Mouse (Mus musculus) testis, adult 2 months (tissue): Measurements from ENCODE around the gene Acer1.

Experiments used
- CTCF ChIP-seq: fragments of 200-500 bp; IDR thresholded peaks from 2 replicates; pipeline ENCODE4 v1.5.1; 2012; ENCODE audit warnings: low read depth, mild to moderate bottlenecking, inconsistent platforms, low read length, moderate library complexity; ENCODE audit not compliant: control insufficient read depth, insufficient read depth, insufficient replicate concordance
- POLR2A ChIP-seq: fragments of 200-500 bp; IDR thresholded peaks from 2 replicates; pipeline ENCODE4 v1.6.1; 2012; ENCODE audit warnings: low read depth, mild to moderate bottlenecking, inconsistent platforms, low read length, moderate library complexity; ENCODE audit not compliant: control insufficient read depth

GRCm38 (mm10) chr17:56984886-56985285 lies 3.0 kb upstream of the Acer1 start:
- no peak for TF ChIP-seq CTCF
- no peak for TF ChIP-seq POLR2A
